Mouse (Mus musculus) heart, postnatal 0 days (tissue): Measurements from ENCODE around the gene Gm20521. TPM values are rescaled to one million over a fixed set of nuclear protein-coding genes. Genes with fewer than 3 reads are reported as not detected.

ENCODE experiments used
- ATAC-seq: fragments of 200-750 bp; cut with Nextera tagmentation; 2 replicates; pipeline ENCODE4 v1.8.0; 2017; ENCODE audit warnings: low read depth, moderate number of reproducible peaks, moderate library complexity; ENCODE audit not compliant: insufficient read depth
- DNase-seq: peaks from one replicate; pipeline ENCODE4 v3.0.0-alpha.2; 2016; ENCODE audit warnings: low spot score
- H3K27ac ChIP-seq: fragments of 300-500 bp; sonication (generic); 2 replicates; pipeline ENCODE4 v1.5.1; 2014; ENCODE audit warnings: low read depth, mild to moderate bottlenecking
- H3K27me3 ChIP-seq: fragments of 300-500 bp; sonication (generic); 2 replicates; pipeline ENCODE4 v1.6.1; 2014; ENCODE audit warnings: low read length, mixed read lengths; ENCODE audit not compliant: control insufficient read depth, insufficient read depth
- H3K36me3 ChIP-seq: fragments of 300-500 bp; sonication (generic); replicated peaks from 2 replicates; pipeline ENCODE4 v1.6.1; 2014; ENCODE audit warnings: low read length, mixed read lengths; ENCODE audit not compliant: control insufficient read depth, insufficient read depth
- H3K4me1 ChIP-seq: fragments of 300-500 bp; sonication (generic); 2 replicates; pipeline ENCODE4 v1.6.1; 2014; ENCODE audit warnings: antibody characterized with exemption; ENCODE audit not compliant: control insufficient read depth, insufficient read depth
- H3K4me2 ChIP-seq: fragments of 300-500 bp; sonication (generic); 2 replicates; pipeline ENCODE4 v1.6.1; 2014; ENCODE audit warnings: low read depth, mild to moderate bottlenecking, low read length, moderate library complexity
- H3K4me3 ChIP-seq: fragments of 300-500 bp; sonication (generic); 2 replicates; pipeline ENCODE4 v1.5.1; 2014; ENCODE audit warnings: low read depth, low read length
- H3K9ac ChIP-seq: fragments of 300-500 bp; sonication (generic); replicated peaks from 2 replicates; pipeline ENCODE4 v1.6.1; 2014; ENCODE audit warnings: low read depth, low read length, mixed read lengths
- H3K9me3 ChIP-seq: fragments of 300-500 bp; sonication (generic); replicated peaks from 2 replicates; pipeline ENCODE4 v1.6.1; 2016; ENCODE audit warnings: low read length; ENCODE audit not compliant: control insufficient read depth
- CTCF ChIP-seq: IDR thresholded peaks from 2 replicates; pipeline ENCODE4 v1.5.1; 2016; ENCODE audit warnings: antibody characterized with exemption, control low read depth, low read depth
- EP300 ChIP-seq: IDR thresholded peaks from 2 replicates; pipeline ENCODE4 v1.6.1; 2016; ENCODE audit warnings: antibody characterized with exemption, low read depth
- WGBS: fragments of 180-500 bp; shearing (Covaris S2); extraction: QIAGEN DNeasy Blood & Tissue Kit; methylation state at CpG from one replicate; pipeline ENCODE4 v1.1.7; 2014; 5-methylcytosine and 5-hydroxymethylcytosine counted together
- polyA plus RNA-seq: library from polyadenylated mRNA; unstranded; fragments of >200 nt; fragmentation: Nextera tagmentation; extraction: Ambion mirVana; gene quantifications from 2 replicates; pipeline ENCODE4 v1.2.1, GENCODE M21; 2015
- total RNA-seq: library from RNA; depleted of rRNA; stranded (reverse); fragments of >200 nt; gene quantifications from 2 replicates; pipeline ENCODE4 v1.2.3, GENCODE M21; 2014; ENCODE audit warnings: low replicate concordance

The Gm20521 gene
- total and polyA plus RNA-seq, 2 experiments from 2014 or later: 0.18 TPM; not detected in 1

- peak; percentile 88 for ATAC-seq
- under 1% methylated on average over 53 of the region's 72 CpGs for WGBS
- Histone ChIP-seq H3K9me3 (no peaks in the 10 kb centered on the region), H3K9ac (peak overlapping the region; percentile 69), H3K36me3 (no peaks in the 10 kb centered on the region), H3K4me3 (peak overlapping the region; percentile 85), H3K27ac (peak overlapping the region; percentile 79), H3K27me3 (no peaks in the 10 kb centered on the region), H3K4me2 (peak overlapping the region; percentile 98), H3K4me1 (peaks cover 11% of the 10 kb centered on the region; the same call in 1 of the 2 replicates)
- no peak for TF ChIP-seq CTCF
- TF ChIP-seq EP300: no peak
- DNase-seq: peak; percentile 72
These were observed 6.6 kb upstream of the Gm20521 start for GRCm38 (mm10) chr14:54876539-54877047.

GRCm38 (mm10) chr14:54877048-54877715 lies 6.1 kb upstream of the Gm20521 start, which contains the start of gene Ppp1r3e:
Gene Ppp1r3e, minus strand, starts transcription at chr14:54877550.
- ATAC-seq (peak; percentile 69), DNase-seq (peak; percentile 36)
- Histone ChIP-seq H3K27ac (peak within 1 kb of the TSS; percentile 79), H3K4me1 (peaks cover 11% of the 10 kb centered on the region; the same call in 1 of the 2 replicates), H3K4me2 (peak within 1 kb of the TSS; percentile 98), H3K36me3 (no peaks in the 10 kb centered on the region), H3K27me3 (no peaks in the 10 kb centered on the region), H3K9me3 (no peaks in the 10 kb centered on the region), H3K4me3 (peak within 1 kb of the TSS; percentile 85), H3K9ac (peak within 1 kb of the TSS; percentile 69)
- TF ChIP-seq CTCF: peak; percentile 18; the same call in 1 of the 2 replicates
- no peak for TF ChIP-seq EP300
- WGBS: under 1% methylated on average over 45 of the region's 61 CpGs

GRCm38 (mm10) chr14:54884022-54884712 lies 926 bp downstream of the Gm20521 start:
- Histone ChIP-seq H3K36me3 (peaks cover 12% of the 10 kb centered on the region; the same call in 1 of the 2 replicates), H3K27ac (peak overlapping the region; percentile 98), H3K4me1 (peaks cover 7% of the 10 kb centered on the region), H3K9ac (peak overlapping the region; percentile 74), H3K9me3 (no peaks in the 10 kb centered on the region), H3K4me2 (peak overlapping the region; percentile 81), H3K27me3 (no peaks in the 10 kb centered on the region), H3K4me3 (peak overlapping the region; percentile 71)
- ATAC-seq (peak; percentile 24; the same call in 1 of the 2 replicates), DNase-seq (peak; percentile 47)
- 30% methylated on average over 21 of the region's 21 CpGs for WGBS
- no peak for TF ChIP-seq EP300
- TF ChIP-seq CTCF: no peak

- H3K4me2 ChIP-seq: no peak overlapping the region
- DNase-seq: no peak
- no peak overlapping the region for H3K4me3 ChIP-seq
- no peak for ATAC-seq
- no peaks in the 10 kb centered on the region for H3K9me3 ChIP-seq
- TF ChIP-seq EP300 (no peak), CTCF (no peak)
- no peak overlapping the region for H3K27ac ChIP-seq
- 90% methylated on average over 11 of the region's 11 CpGs for WGBS
- peaks cover 12% of the 10 kb centered on the region; the same call in 1 of the 2 replicates for H3K36me3 ChIP-seq
- H3K9ac ChIP-seq: no peak overlapping the region
- peaks cover 7% of the 10 kb centered on the region for H3K4me1 ChIP-seq
- no peaks in the 10 kb centered on the region for H3K27me3 ChIP-seq
These were observed 2.1 kb downstream of the Gm20521 start for GRCm38 (mm10) chr14:54885309-54885708.

- TF ChIP-seq EP300: no peak
- no peak for TF ChIP-seq CTCF
- DNase-seq (no peak), ATAC-seq (no peak)
- Histone ChIP-seq H3K27ac (peak within 1 kb of the TSS; percentile 86), H3K4me2 (peak within 1 kb of the TSS; percentile 59), H3K27me3 (no peaks in the 10 kb centered on the region), H3K4me3 (peak within 1 kb of the TSS; percentile 50), H3K9me3 (no peaks in the 10 kb centered on the region), H3K4me1 (peaks cover 14% of the 10 kb centered on the region), H3K9ac (peak within 1 kb of the TSS; percentile 43), H3K36me3 (peaks cover 19% of the 10 kb centered on the region)
- 96% methylated on average over 3 of the region's 3 CpGs for WGBS
These were observed 9.0 kb downstream of the Gm20521 start, which contains the start of gene Pabpn1 for GRCm38 (mm10) chr14:54892200-54892599. Gene Pabpn1, plus strand, starts transcription at chr14:54892500.
